ENCODE assay signal across 8 mouse cellular contexts in genomic region chr3:95284501-95285281, GRCm38 (mm10). TPM values are rescaled to one million over a fixed set of nuclear protein-coding genes. Genes with fewer than 3 reads are reported as not detected.
DNase-seq lines count a peak whose midpoint lies in the region; ATAC-seq lines count a peak whose summit lies in the region.

No protein-coding gene starts in this region.

- no peaks in the 10 kb centered on the region for H3K27me3 ChIP-seq in kidney, embryonic 15.5 days
- H3K27me3 ChIP-seq in hindbrain, embryonic 15.5 days = no peaks in the 10 kb centered on the region
- H3K27me3 ChIP-seq in midbrain, embryonic 14.5 days (ENCODE audit: control insufficient read depth, insufficient read depth, low read length) = no peaks in the 10 kb centered on the region

- ATAC-seq in kidney, embryonic 15.5 days (replicated peaks; ENCODE audit: low FRiP score) = no peak
- ATAC-seq in hindbrain, embryonic 15.5 days (ENCODE audit: low FRiP score, low read depth) = no peak
- no peak for ATAC-seq in midbrain, embryonic 14.5 days (ENCODE audit: low FRiP score, low TSS enrichment)

- peaks cover 38% of the 10 kb centered on the region for H3K4me1 ChIP-seq in kidney, embryonic 15.5 days
- peaks cover 31% of the 10 kb centered on the region for H3K4me1 ChIP-seq in hindbrain, embryonic 15.5 days (replicated peaks)
- peaks cover 28% of the 10 kb centered on the region for H3K4me1 ChIP-seq in midbrain, embryonic 14.5 days (ENCODE audit: control insufficient read depth, insufficient read depth, low read length)

- peak overlapping the region; percentile 83 for H3K4me3 ChIP-seq in kidney, embryonic 15.5 days (replicated peaks)
- peak overlapping the region; percentile 91; the same call in 1 of the 2 replicates for H3K4me3 ChIP-seq in hindbrain, embryonic 15.5 days
- peak overlapping the region; percentile 68; the same call in 1 of the 2 replicates for H3K4me3 ChIP-seq in midbrain, embryonic 14.5 days (replicated peaks; ENCODE audit: low read depth, low read length)

- H3K4me2 ChIP-seq in kidney, embryonic 15.5 days = peak overlapping the region; percentile 87
- H3K4me2 ChIP-seq in hindbrain, embryonic 15.5 days = peak overlapping the region; percentile 97
- H3K4me2 ChIP-seq in midbrain, embryonic 14.5 days (ENCODE audit: low read length) = peak overlapping the region; percentile 90

- intact Hi-C loops in left cerebral cortex, postnatal 4 days (cut with DNase I) = loop anchor here (5.0 kb wide), 1 partner anchor 57 kb away; the partner anchor contains the start of gene Cdc42se1

- DNase-seq in kidney, postnatal 4 days = no peak
- DNase-seq in brain, adult 2 months (ENCODE audit: low read depth, low spot score) = peak; percentile 26
- no peak for DNase-seq in midbrain, embryonic 14.5 days
- DNase-seq in layer of hippocampus, postnatal 14 days (ENCODE audit: low spot score in 2 of 2) = no peak
- DNase-seq in thymus, adult 18-20 months = no peak
- no peak for DNase-seq in left cerebral cortex, postnatal 4 days

- 0 out of 2 replicates have a peak overlapping the region, but pooled peaks have one; percentile 25 for H3K27ac ChIP-seq in kidney, embryonic 15.5 days
- no peak overlapping the region for H3K27ac ChIP-seq in hindbrain, embryonic 15.5 days (replicated peaks)
- H3K27ac ChIP-seq in midbrain, embryonic 14.5 days (replicated peaks; ENCODE audit: low read depth, low read length) = no peak overlapping the region

- 81% methylated on average over 12 of the region's 12 CpGs for WGBS in kidney, embryonic 15.5 days
- WGBS in hindbrain, embryonic 15.5 days = 89% methylated on average over 12 of the region's 12 CpGs
- 85% methylated on average over 12 of the region's 12 CpGs for WGBS in midbrain, embryonic 14.5 days

- peak overlapping the region; percentile 8; the same call in 1 of the 2 replicates for H3K9ac ChIP-seq in kidney, embryonic 15.5 days
- H3K9ac ChIP-seq in hindbrain, embryonic 15.5 days = no peak overlapping the region
- H3K9ac ChIP-seq in midbrain, embryonic 14.5 days (replicated peaks; ENCODE audit: low read length) = peak overlapping the region; percentile 76; the same call in 1 of the 2 replicates

- H3K36me3 ChIP-seq in kidney, embryonic 15.5 days = peaks cover 22% of the 10 kb centered on the region
- 0 out of 2 replicates have a peak, but pooled peaks cover 8% of the 10 kb centered on the region for H3K36me3 ChIP-seq in hindbrain, embryonic 15.5 days
- peaks cover 19% of the 10 kb centered on the region for H3K36me3 ChIP-seq in midbrain, embryonic 14.5 days (ENCODE audit: control insufficient read depth, insufficient read depth, low read length)

- no peaks in the 10 kb centered on the region for H3K9me3 ChIP-seq in kidney, embryonic 15.5 days (replicated peaks)
- no peaks in the 10 kb centered on the region for H3K9me3 ChIP-seq in hindbrain, embryonic 15.5 days
- no peaks in the 10 kb centered on the region for H3K9me3 ChIP-seq in midbrain, embryonic 14.5 days (ENCODE audit: control insufficient read depth, low read length)

RNA-seq across cellular contexts. Expression of gene Prune1, which starts 2.8 kb away (rescaled TPM):
- 21.6 and 22.5 TPM in 2 replicates for polyA plus RNA-seq in kidney, embryonic 15.5 days (2015; fragmentation: Nextera tagmentation; extraction: Ambion mirVana)
- polyA plus RNA-seq in hindbrain, embryonic 15.5 days (2015; fragmentation: Nextera tagmentation; extraction: Ambion mirVana) = 66.5 and 69.9 TPM in 2 replicates
- 59.4 TPM in 2 replicates for polyA plus RNA-seq in midbrain, embryonic 14.5 days (2014; fragmentation: Nextera tagmentation; extraction: Ambion mirVana)
- total RNA-seq in layer of hippocampus, postnatal 14 days (2021) = 10 to 100 TPM; 26.8 to 26.9 TPM
- 10 to 100 TPM; 63.9 to 69.3 TPM for total RNA-seq in left cerebral cortex, postnatal 4 days (2021)

RNA-seq across cellular contexts. Expression of gene Mindy1, which starts 3.5 kb away (rescaled TPM):
- polyA plus RNA-seq in kidney, embryonic 15.5 days (2015; fragmentation: Nextera tagmentation; extraction: Ambion mirVana) = 39.2 and 46.2 TPM in 2 replicates
- 34.5 and 36.6 TPM in 2 replicates for polyA plus RNA-seq in hindbrain, embryonic 15.5 days (2015; fragmentation: Nextera tagmentation; extraction: Ambion mirVana)
- polyA plus RNA-seq in midbrain, embryonic 14.5 days (2014; fragmentation: Nextera tagmentation; extraction: Ambion mirVana) = 44.2 and 48.2 TPM in 2 replicates
- total RNA-seq in layer of hippocampus, postnatal 14 days (2021) = 10 to 100 TPM; 26.2 to 28.5 TPM
- total RNA-seq in left cerebral cortex, postnatal 4 days (2021) = 10 to 100 TPM; 29.7 to 32.6 TPM

RNA-seq across cellular contexts. Expression of gene Anxa9, which starts 22.3 kb away (rescaled TPM):
- polyA plus RNA-seq in kidney, embryonic 15.5 days (2015; fragmentation: Nextera tagmentation; extraction: Ambion mirVana) = 6.2 and 6.5 TPM in 2 replicates
- 0.47 and 0.72 TPM in 2 replicates for polyA plus RNA-seq in hindbrain, embryonic 15.5 days (2015; fragmentation: Nextera tagmentation; extraction: Ambion mirVana)
- polyA plus RNA-seq in midbrain, embryonic 14.5 days (2014; fragmentation: Nextera tagmentation; extraction: Ambion mirVana) = 0.45 and 0.55 TPM in 2 replicates
- total RNA-seq in layer of hippocampus, postnatal 14 days (2021) = under 1 TPM; 0.51 to 0.95 TPM
- total RNA-seq in left cerebral cortex, postnatal 4 days (2021) = 1 to 10 TPM; 1.0 to 1.2 TPM

RNA-seq across cellular contexts. Expression of gene Cers2, which starts 29.9 kb away (rescaled TPM):
- polyA plus RNA-seq in kidney, embryonic 15.5 days (2015; fragmentation: Nextera tagmentation; extraction: Ambion mirVana) = 169 and 181 TPM in 2 replicates
- 92.7 and 101 TPM in 2 replicates for polyA plus RNA-seq in hindbrain, embryonic 15.5 days (2015; fragmentation: Nextera tagmentation; extraction: Ambion mirVana)
- 70.6 and 83.2 TPM in 2 replicates for polyA plus RNA-seq in midbrain, embryonic 14.5 days (2014; fragmentation: Nextera tagmentation; extraction: Ambion mirVana)
- total RNA-seq in layer of hippocampus, postnatal 14 days (2021) = 10 to 100 TPM; 60.8 to 62.0 TPM
- 10 to 100 TPM; 53.4 to 54.4 TPM for total RNA-seq in left cerebral cortex, postnatal 4 days (2021)

RNA-seq across cellular contexts. Expression of gene Bnipl, which starts 33.7 kb away (rescaled TPM):
- polyA plus RNA-seq in kidney, embryonic 15.5 days (2015; fragmentation: Nextera tagmentation; extraction: Ambion mirVana) = 1.2 and 1.4 TPM in 2 replicates
- polyA plus RNA-seq in hindbrain, embryonic 15.5 days (2015; fragmentation: Nextera tagmentation; extraction: Ambion mirVana) = 0.29 TPM in 1 of 2 replicates, not detected in the other
- not detected in 2 replicates for polyA plus RNA-seq in midbrain, embryonic 14.5 days (2014; fragmentation: Nextera tagmentation; extraction: Ambion mirVana)
- total RNA-seq in layer of hippocampus, postnatal 14 days (2021) = under 1 TPM in 1 of 2 experiments, not detected in 1; 0.46 TPM
- total RNA-seq in left cerebral cortex, postnatal 4 days (2021) = under 1 TPM; 0.36 to 0.74 TPM
